ENCODE assay signal across 25 mouse cellular contexts in the genomic region with DNA sequence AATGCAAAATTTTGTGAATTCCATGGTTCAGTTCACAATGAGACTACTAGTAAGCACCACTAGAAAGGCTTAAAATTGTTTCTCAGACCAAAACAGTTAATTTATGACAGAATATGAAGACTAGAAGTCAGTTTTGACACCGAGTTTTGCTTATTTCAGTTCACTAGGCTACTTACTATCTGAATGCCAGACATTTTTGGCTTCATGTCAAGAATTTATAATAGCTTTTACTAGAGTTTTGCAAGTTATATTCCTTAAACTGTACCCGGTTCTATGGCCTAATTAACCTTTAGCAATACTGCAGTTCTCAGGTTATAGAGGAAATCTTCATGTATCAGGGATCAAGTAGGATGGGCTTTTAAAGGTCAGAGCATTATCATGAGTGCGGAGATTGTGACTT. TPM values are rescaled to one million over a fixed set of nuclear protein-coding genes. Genes with fewer than 3 reads are reported as not detected.
DNase-seq lines count a peak whose midpoint lies in the region; ATAC-seq and TF ChIP-seq lines count a peak whose summit lies in the region.
"Had no signal": no experiment of that assay in that cellular context is flagged by ENCODE, and none has a peak within 500 bp of the region (broad histone marks: within the 10 kb centered on the region; RNA-seq: fewer than 3 reads in every experiment).

No protein-coding gene starts in this region.

- H3K4me3 ChIP-seq in heart, postnatal 0 days (ENCODE audit: low read depth, low read length), result no peak overlapping the region
- no peak overlapping the region for H3K4me3 ChIP-seq in limb, embryonic 14.5 days (replicated peaks; ENCODE audit: low read length)
- H3K4me3 ChIP-seq in limb, embryonic 10.5 days, result no peak overlapping the region
- H3K4me3 ChIP-seq: embryonic facial prominence, embryonic 12.5 days; erythroblast, embryonic 14.5 days; forebrain, embryonic 12.5 days; forebrain, embryonic 15.5 days; heart, embryonic 12.5 days; heart, embryonic 15.5 days; hindbrain, embryonic 12.5 days; hindbrain, embryonic 15.5 days had no signal

- H3K27ac ChIP-seq in heart, postnatal 0 days (ENCODE audit: low read depth), result no peak overlapping the region
- no peak overlapping the region for H3K27ac ChIP-seq in limb, embryonic 14.5 days (replicated peaks; ENCODE audit: low read depth, low read length)
- H3K27ac ChIP-seq in limb, embryonic 10.5 days, result no peak overlapping the region
- H3K27ac ChIP-seq: embryonic facial prominence, embryonic 12.5 days; forebrain, embryonic 12.5 days; forebrain, embryonic 15.5 days; heart, embryonic 15.5 days; hindbrain, embryonic 12.5 days; hindbrain, embryonic 15.5 days had no signal

- no peak for TF ChIP-seq EP300 in heart, postnatal 0 days (IDR thresholded peaks at IDR 0.05; ENCODE audit: low read depth)

- no peak for TF ChIP-seq CTCF in heart, postnatal 0 days (IDR thresholded peaks at IDR 0.05; ENCODE audit: low read depth)

- DNase-seq in heart, postnatal 0 days (ENCODE audit: low spot score), result peak; percentile 6
- DNase-seq in heart, postnatal 14 days, result no peak
- peak; percentile 55 for DNase-seq in limb, embryonic 14.5 days (ENCODE audit: low spot score)
- DNase-seq in limb, embryonic 10.5 days (ENCODE audit: low spot score), result no peak
- DNase-seq in Muller cell, postnatal 12 days (ENCODE audit: inconsistent ontology term), result peak; percentile 46
- no peak for DNase-seq in spleen, adult 18-20 months
- DNase-seq: adrenal gland, adult 8-10 months; adrenal gland, postnatal 25 days; B cell, adult 2 months; cerebellum, adult 11-12 months; cerebellum, adult 8-10 months; cerebellum, postnatal 10 days; cerebellum, postnatal 36 days; gastrocnemius, postnatal 25 days; heart, adult 18-20 months had no signal

- no peak for TF ChIP-seq POLR2A in limb, embryonic 14.5 days (IDR thresholded peaks at IDR 0.05; ENCODE audit: borderline replicate concordance, extremely low read depth, insufficient read depth, insufficient read length)

- no peak for ATAC-seq in heart, postnatal 0 days (ENCODE audit: insufficient read depth, low read depth)
- no peak for ATAC-seq in limb, embryonic 14.5 days (ENCODE audit: low FRiP score, low read depth)
- ATAC-seq: forebrain, embryonic 15.5 days had no signal

- no peak overlapping the region for H3K4me2 ChIP-seq in heart, postnatal 0 days (ENCODE audit: low read depth, low read length)
- H3K4me2 ChIP-seq in limb, embryonic 14.5 days (replicated peaks; ENCODE audit: low read depth, low read length, severe bottlenecking), result no peak overlapping the region
- H3K4me2 ChIP-seq: embryonic facial prominence, embryonic 12.5 days; forebrain, embryonic 12.5 days; forebrain, embryonic 15.5 days; heart, embryonic 12.5 days; heart, embryonic 15.5 days; hindbrain, embryonic 12.5 days; hindbrain, embryonic 15.5 days had no signal

- 0 out of 2 replicates have a peak, but pooled peaks cover 5% of the 10 kb centered on the region for H3K4me1 ChIP-seq in heart, postnatal 0 days (ENCODE audit: control insufficient read depth, insufficient read depth)
- H3K4me1 ChIP-seq in limb, embryonic 14.5 days (ENCODE audit: control insufficient read depth, insufficient read depth, low read length), result no peaks in the 10 kb centered on the region
- no peaks in the 10 kb centered on the region for H3K4me1 ChIP-seq in limb, embryonic 10.5 days
- H3K4me1 ChIP-seq: embryonic facial prominence, embryonic 12.5 days; forebrain, embryonic 12.5 days; forebrain, embryonic 15.5 days; heart, embryonic 12.5 days; hindbrain, embryonic 12.5 days; hindbrain, embryonic 15.5 days had no signal

- H3K27me3 ChIP-seq in heart, postnatal 0 days (ENCODE audit: control insufficient read depth, insufficient read depth, low read length), result no peaks in the 10 kb centered on the region
- no peaks in the 10 kb centered on the region for H3K27me3 ChIP-seq in limb, embryonic 14.5 days (ENCODE audit: control insufficient read depth, insufficient read depth, low read length)
- no peaks in the 10 kb centered on the region for H3K27me3 ChIP-seq in limb, embryonic 10.5 days (ENCODE audit: low read depth, poor library complexity, severe bottlenecking)
- H3K27me3 ChIP-seq: CH12.LX; embryonic facial prominence, embryonic 12.5 days; forebrain, embryonic 12.5 days; forebrain, embryonic 15.5 days; heart, embryonic 12.5 days; heart, embryonic 15.5 days; hindbrain, embryonic 12.5 days; hindbrain, embryonic 15.5 days had no signal

- intact Hi-C loops in heart, postnatal 14 days (cut with DNase I), result no loop called here

- no peak overlapping the region for H3K9ac ChIP-seq in heart, postnatal 0 days (replicated peaks; ENCODE audit: low read depth, low read length)
- no peak overlapping the region for H3K9ac ChIP-seq in limb, embryonic 14.5 days (ENCODE audit: low read depth, low read length, severe bottlenecking)
- H3K9ac ChIP-seq: embryonic facial prominence, embryonic 12.5 days; forebrain, embryonic 12.5 days; forebrain, embryonic 15.5 days; heart, embryonic 12.5 days; heart, embryonic 15.5 days; hindbrain, embryonic 12.5 days; hindbrain, embryonic 15.5 days had no signal

- H3K9me3 ChIP-seq in heart, postnatal 0 days (replicated peaks; ENCODE audit: control insufficient read depth, low read length), result no peaks in the 10 kb centered on the region
- H3K9me3 ChIP-seq in limb, embryonic 14.5 days (ENCODE audit: control insufficient read depth, low read length), result no peaks in the 10 kb centered on the region
- H3K9me3 ChIP-seq in limb, embryonic 10.5 days (replicated peaks), result no peaks in the 10 kb centered on the region
- H3K9me3 ChIP-seq: embryonic facial prominence, embryonic 12.5 days; forebrain, embryonic 12.5 days; forebrain, embryonic 15.5 days; heart, embryonic 12.5 days; heart, embryonic 15.5 days; hindbrain, embryonic 12.5 days; hindbrain, embryonic 15.5 days had no signal

- no peaks in the 10 kb centered on the region for H3K36me3 ChIP-seq in heart, postnatal 0 days (replicated peaks; ENCODE audit: control insufficient read depth, insufficient read depth, low read length)
- no peaks in the 10 kb centered on the region for H3K36me3 ChIP-seq in limb, embryonic 14.5 days (ENCODE audit: control insufficient read depth, insufficient read depth, low read length)
- H3K36me3 ChIP-seq in limb, embryonic 10.5 days, result no peaks in the 10 kb centered on the region
- H3K36me3 ChIP-seq: embryonic facial prominence, embryonic 12.5 days; forebrain, embryonic 12.5 days; forebrain, embryonic 15.5 days; G1E; heart, embryonic 12.5 days; heart, embryonic 15.5 days; hindbrain, embryonic 12.5 days; hindbrain, embryonic 15.5 days had no signal

- WGBS in heart, postnatal 0 days, result 32% methylated on average over 3 of the region's 3 CpGs
- 55% methylated on average over 3 of the region's 3 CpGs for WGBS in limb, embryonic 14.5 days
- WGBS in limb, embryonic 10.5 days, result 84% methylated on average over 3 of the region's 3 CpGs

RNA-seq across cellular contexts. Expression of gene Dock10, which starts 54.6 kb away (rescaled TPM):
- 2.0 and 5.2 TPM in 2 replicates for total RNA-seq in heart, postnatal 0 days (2014; rRNA removed; ENCODE audit: low replicate concordance)
- 0.89 and 1.2 TPM in 2 replicates for polyA plus RNA-seq in heart, postnatal 0 days (2015; fragmentation: Nextera tagmentation; extraction: Ambion mirVana)
- total RNA-seq in heart, postnatal 14 days (2021), result 1 to 10 TPM; 8.0 to 8.4 TPM
- 8.1 and 9.1 TPM in 2 replicates for polyA plus RNA-seq in limb, embryonic 14.5 days (2012; rRNA removed)
- polyA plus RNA-seq in limb, embryonic 14.5 days (2014; fragmentation: Nextera tagmentation; extraction: Ambion mirVana), result 7.2 and 8.2 TPM in 2 replicates
- polyA plus RNA-seq in limb, embryonic 10.5 days (2016; fragmentation: Nextera tagmentation; extraction: Ambion mirVana), result 4.0 and 5.2 TPM in 2 replicates
- polyA plus RNA-seq: G1E had no signal

Comparison
In these comparisons a context has a peak if more than half of its experiments do, and no peak if none do; other contexts are left out.
1. DNase-seq: peak in heart, postnatal 0 days (single experiment), limb, embryonic 14.5 days (single experiment) and Muller cell, postnatal 12 days (single experiment); none in heart, postnatal 14 days (0 of 2), limb, embryonic 10.5 days (single experiment) and spleen, adult 18-20 months (0 of 2).